Mouse (Mus musculus) embryonic facial prominence, embryonic 14.5 days (tissue): ENCODE measurements around the gene H1fnt. TPM values are rescaled to one million over a fixed set of nuclear protein-coding genes. Genes with fewer than 3 reads are reported as not detected.

Experiments
- polyA plus RNA-seq: library from polyadenylated mRNA; unstranded; fragments of >200 nt; fragmentation: Nextera tagmentation; extraction: Ambion mirVana; gene quantifications from 2 replicates; pipeline ENCODE4 v1.2.1, GENCODE M21; 2014

The H1fnt gene
- polyA plus RNA-seq, 1 experiment from 2014 or later: not detected

Other genes starting within 250 kb of the H1fnt start
- 62.2 and 69.6 TPM in 2 replicates for gene Pfkm, start 164.7 kb downstream of the H1fnt start, polyA plus RNA-seq
- gene Senp1, start 163.5 kb downstream of the H1fnt start, polyA plus RNA-seq: 27.2 and 29.4 TPM in 2 replicates
- 58.4 and 62.5 TPM in 2 replicates for gene Asb8, start 91.7 kb downstream of the H1fnt start, polyA plus RNA-seq
- gene Ccdc184, start 90.1 kb downstream of the H1fnt start, polyA plus RNA-seq: 2.0 and 2.5 TPM in 2 replicates
- not detected in 2 replicates for gene Olfr288, start 61.8 kb downstream of the H1fnt start, polyA plus RNA-seq
- gene Gm44579, start 36.3 kb downstream of the H1fnt start, polyA plus RNA-seq: not detected in 2 replicates
- gene Olfr287, start 36.2 kb downstream of the H1fnt start, polyA plus RNA-seq: not detected in 2 replicates
- gene Olfr286, start 22.8 kb downstream of the H1fnt start, polyA plus RNA-seq: not detected in 2 replicates
- gene Zfp641, start 38.9 kb upstream of the H1fnt start, polyA plus RNA-seq: 1.0 TPM in 2 replicates
- gene Olfr285, start 60.1 kb upstream of the H1fnt start, polyA plus RNA-seq: 0.03 and 0.04 TPM in 2 replicates
- gene Olfr284, start 83.7 kb upstream of the H1fnt start, polyA plus RNA-seq: 0.43 TPM in 1 of 2 replicates, not detected in the other
- gene Olfr283, start 123.7 kb upstream of the H1fnt start, polyA plus RNA-seq: not detected in 2 replicates
- 0.17 TPM in 1 of 2 replicates, not detected in the other for gene Olfr282, start 173.9 kb upstream of the H1fnt start, polyA plus RNA-seq
- gene Olfr281, start 195.3 kb upstream of the H1fnt start, polyA plus RNA-seq: 0.22 and 0.50 TPM in 2 replicates
- not detected in 2 replicates for gene OR5BS1P, start 212.6 kb upstream of the H1fnt start, polyA plus RNA-seq
- gene Lalba, start 225.4 kb upstream of the H1fnt start, polyA plus RNA-seq: not detected in 2 replicates
- gene Olfr279, start 235.1 kb upstream of the H1fnt start, polyA plus RNA-seq: not detected in 2 replicates